Mouse (Mus musculus): ENCODE measurements around the gene Cth. TPM values are rescaled to one million over a fixed set of nuclear protein-coding genes. Genes with fewer than 3 reads are reported as not detected.

The Cth gene
- polyA plus RNA-seq, 1 experiment from 2014 or later, result 26.6 TPM

GRCm38 (mm10) chr3:157897645-157898044, 27.2 kb downstream of the Cth start:
- ATAC-seq (replicated peaks; ENCODE audit: low FRiP score, low TSS enrichment, low read depth), result no peak
- H3K27me3 ChIP-seq (replicated peaks; ENCODE audit: control insufficient read depth, insufficient read depth, low read length), result no peaks in the 10 kb centered on the region
- H3K27ac ChIP-seq (ENCODE audit: low read depth), result no peak overlapping the region
- no peak overlapping the region for H3K9ac ChIP-seq (ENCODE audit: low read length)
- no peaks in the 10 kb centered on the region for H3K9me3 ChIP-seq (ENCODE audit: control insufficient read depth, low read length)
- H3K4me2 ChIP-seq (ENCODE audit: low read length), result no peak overlapping the region
- no peak overlapping the region for H3K4me3 ChIP-seq (ENCODE audit: low read depth, low read length)
- 91% methylated on average over 3 of the region's 3 CpGs for WGBS
- H3K4me1 ChIP-seq (replicated peaks; ENCODE audit: control insufficient read depth, insufficient read depth, low read length), result no peaks in the 10 kb centered on the region
- DNase-seq (ENCODE audit: low spot score), result no peak
- no peaks in the 10 kb centered on the region for H3K36me3 ChIP-seq (ENCODE audit: control insufficient read depth, insufficient read depth, low read length)

GRCm38 (mm10) chr3:157891819-157892218, 33.1 kb downstream of the Cth start:
- ATAC-seq (replicated peaks; ENCODE audit: low FRiP score, low TSS enrichment, low read depth), result no peak
- H3K4me2 ChIP-seq (ENCODE audit: low read length), result no peak overlapping the region

DNA sequence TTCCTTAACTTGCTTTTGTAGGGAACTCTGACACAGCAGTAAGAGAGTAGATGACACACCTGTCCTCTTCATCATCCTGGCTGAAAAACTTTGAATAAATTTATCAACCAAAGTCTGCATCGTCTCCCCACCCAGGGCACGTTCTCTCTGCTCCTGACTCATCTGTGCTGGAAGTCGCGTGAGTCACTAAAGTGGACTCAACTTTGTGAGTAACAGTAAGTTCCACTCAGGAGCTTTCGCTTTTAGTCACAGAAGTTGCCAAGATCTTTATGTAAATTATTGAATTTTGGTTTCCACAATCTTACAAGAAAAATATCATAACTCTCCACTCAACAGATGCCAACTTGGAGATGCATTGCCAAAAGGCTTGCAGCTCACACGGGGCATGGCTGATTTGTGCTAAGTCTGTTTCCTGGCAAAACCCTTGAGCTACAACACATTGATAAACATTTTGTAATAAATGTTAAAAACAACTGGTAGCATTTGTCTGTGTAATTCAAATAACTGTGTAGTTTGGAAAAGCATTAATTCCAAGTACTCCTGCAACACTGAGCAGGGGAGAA, 40.7 kb downstream of the Cth start:
- H3K27me3 ChIP-seq (replicated peaks; ENCODE audit: control insufficient read depth, insufficient read depth, low read length), result no peaks in the 10 kb centered on the region
- H3K9me3 ChIP-seq (ENCODE audit: control insufficient read depth, low read length), result no peaks in the 10 kb centered on the region
- H3K27ac ChIP-seq (ENCODE audit: low read depth), result no peak overlapping the region
- no peak overlapping the region for H3K4me3 ChIP-seq (ENCODE audit: low read depth, low read length)
- 80% methylated on average over 6 of the region's 6 CpGs for WGBS
- H3K4me2 ChIP-seq (ENCODE audit: low read length), result no peak overlapping the region
- no peak for ATAC-seq (replicated peaks; ENCODE audit: low FRiP score, low TSS enrichment, low read depth)
- H3K4me1 ChIP-seq (replicated peaks; ENCODE audit: control insufficient read depth, insufficient read depth, low read length), result no peaks in the 10 kb centered on the region
- DNase-seq (ENCODE audit: low spot score), result no peak
- no peak overlapping the region for H3K9ac ChIP-seq (ENCODE audit: low read length)
- no peaks in the 10 kb centered on the region for H3K36me3 ChIP-seq (ENCODE audit: control insufficient read depth, insufficient read depth, low read length)

More at GRCm38 (mm10) chr3:157891819-157892218, 33.1 kb downstream of the Cth start:
- H3K4me1 ChIP-seq (replicated peaks; ENCODE audit: control insufficient read depth, insufficient read depth, low read length), result no peaks in the 10 kb centered on the region
- no peak overlapping the region for H3K27ac ChIP-seq (ENCODE audit: low read depth)
- H3K4me3 ChIP-seq (ENCODE audit: low read depth, low read length), result no peak overlapping the region
- H3K9me3 ChIP-seq (ENCODE audit: control insufficient read depth, low read length), result no peaks in the 10 kb centered on the region
- H3K9ac ChIP-seq (ENCODE audit: low read length), result no peak overlapping the region
- DNase-seq (ENCODE audit: low spot score), result no peak
- no peaks in the 10 kb centered on the region for H3K36me3 ChIP-seq (ENCODE audit: control insufficient read depth, insufficient read depth, low read length)
- H3K27me3 ChIP-seq (replicated peaks; ENCODE audit: control insufficient read depth, insufficient read depth, low read length), result no peaks in the 10 kb centered on the region

- WGBS, result 74% methylated on average over 4 of the region's 4 CpGs
These were observed 41.8 kb downstream of the Cth start for GRCm38 (mm10) chr3:157883085-157883484.

DNA sequence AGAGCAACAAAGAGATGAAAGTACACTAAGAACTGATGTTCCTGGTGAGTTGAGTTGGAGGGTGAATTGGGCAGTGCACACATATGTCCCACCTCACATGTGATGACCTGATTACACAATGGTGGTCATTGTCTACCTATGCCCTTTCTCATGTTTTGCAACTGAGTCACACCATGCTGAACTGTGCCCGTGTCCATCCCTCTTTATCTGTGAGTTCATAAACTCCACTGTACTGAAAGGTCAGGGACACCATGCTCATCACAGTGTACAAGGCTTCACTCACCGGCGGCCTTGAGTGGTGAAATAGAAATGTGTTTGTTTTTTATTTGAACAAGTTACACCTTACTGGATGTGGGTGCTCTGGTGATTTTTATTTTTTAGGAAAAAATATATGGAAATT, 42.9 kb downstream of the Cth start:
- Histone ChIP-seq H3K27me3 (replicated peaks; ENCODE audit: control insufficient read depth, insufficient read depth, low read length) (no peaks in the 10 kb centered on the region), H3K4me1 (replicated peaks; ENCODE audit: control insufficient read depth, insufficient read depth, low read length) (no peaks in the 10 kb centered on the region), H3K9me3 (ENCODE audit: control insufficient read depth, low read length) (no peaks in the 10 kb centered on the region), H3K4me3 (ENCODE audit: low read depth, low read length) (no peak overlapping the region), H3K27ac (ENCODE audit: low read depth) (no peak overlapping the region), H3K4me2 (ENCODE audit: low read length) (no peak overlapping the region), H3K9ac (ENCODE audit: low read length) (no peak overlapping the region), H3K36me3 (ENCODE audit: control insufficient read depth, insufficient read depth, low read length) (no peaks in the 10 kb centered on the region)
- no peak for ATAC-seq (replicated peaks; ENCODE audit: low FRiP score, low TSS enrichment, low read depth)
- no peak for DNase-seq (ENCODE audit: low spot score)
- WGBS, result 89% methylated on average over 3 of the region's 3 CpGs

More at GRCm38 (mm10) chr3:157883085-157883484, 41.8 kb downstream of the Cth start:
- Histone ChIP-seq H3K27me3 (replicated peaks; ENCODE audit: control insufficient read depth, insufficient read depth, low read length) (no peaks in the 10 kb centered on the region), H3K4me2 (ENCODE audit: low read length) (no peak overlapping the region), H3K36me3 (ENCODE audit: control insufficient read depth, insufficient read depth, low read length) (no peaks in the 10 kb centered on the region), H3K4me3 (ENCODE audit: low read depth, low read length) (no peak overlapping the region), H3K4me1 (replicated peaks; ENCODE audit: control insufficient read depth, insufficient read depth, low read length) (no peaks in the 10 kb centered on the region), H3K9me3 (ENCODE audit: control insufficient read depth, low read length) (no peaks in the 10 kb centered on the region), H3K9ac (ENCODE audit: low read length) (no peak overlapping the region), H3K27ac (ENCODE audit: low read depth) (no peak overlapping the region)
- ATAC-seq (replicated peaks; ENCODE audit: low FRiP score, low TSS enrichment, low read depth) (no peak), DNase-seq (ENCODE audit: low spot score) (no peak)

- no peak overlapping the region for H3K4me3 ChIP-seq (ENCODE audit: low read depth, low read length)
- no peak overlapping the region for H3K9ac ChIP-seq (ENCODE audit: low read length)
- ATAC-seq (replicated peaks; ENCODE audit: low FRiP score, low TSS enrichment, low read depth) (no peak), DNase-seq (ENCODE audit: low spot score) (no peak)
- no peak overlapping the region for H3K4me2 ChIP-seq (ENCODE audit: low read length)
- H3K27ac ChIP-seq (ENCODE audit: low read depth), result no peak overlapping the region
- H3K36me3 ChIP-seq (ENCODE audit: control insufficient read depth, insufficient read depth, low read length), result no peaks in the 10 kb centered on the region
- 89% methylated on average over 3 of the region's 3 CpGs for WGBS
- no peaks in the 10 kb centered on the region for H3K9me3 ChIP-seq (ENCODE audit: control insufficient read depth, low read length)
- H3K27me3 ChIP-seq (replicated peaks; ENCODE audit: control insufficient read depth, insufficient read depth, low read length), result no peaks in the 10 kb centered on the region
- no peaks in the 10 kb centered on the region for H3K4me1 ChIP-seq (replicated peaks; ENCODE audit: control insufficient read depth, insufficient read depth, low read length)
These were observed 43.9 kb downstream of the Cth start for GRCm38 (mm10) chr3:157880983-157881382.

DNA sequence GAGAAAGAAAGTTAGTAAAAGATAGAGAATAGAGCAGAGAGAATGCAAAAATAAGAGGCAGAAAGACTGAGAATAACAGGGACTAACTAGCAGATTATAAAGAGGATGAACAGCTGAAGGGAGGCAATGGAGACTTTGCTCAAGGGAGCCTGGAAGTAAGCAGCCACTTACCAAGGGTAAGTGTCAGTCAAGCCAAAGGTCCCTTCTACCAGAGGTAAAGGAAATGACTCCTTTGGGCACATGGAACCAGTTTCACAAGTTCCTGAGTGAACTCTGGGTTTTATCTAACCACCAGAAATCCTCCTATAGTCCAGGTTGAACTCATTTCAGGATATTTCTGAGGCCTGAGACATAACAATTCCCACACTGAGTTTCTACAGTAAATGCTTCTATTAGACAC, 47.0 kb downstream of the Cth start:
- H3K4me1 ChIP-seq (replicated peaks; ENCODE audit: control insufficient read depth, insufficient read depth, low read length), result no peaks in the 10 kb centered on the region
- no peak overlapping the region for H3K4me3 ChIP-seq (ENCODE audit: low read depth, low read length)
- H3K27ac ChIP-seq (ENCODE audit: low read depth), result no peak overlapping the region
- H3K36me3 ChIP-seq (ENCODE audit: control insufficient read depth, insufficient read depth, low read length), result no peaks in the 10 kb centered on the region
- H3K9me3 ChIP-seq (ENCODE audit: control insufficient read depth, low read length), result no peaks in the 10 kb centered on the region
- no peak overlapping the region for H3K4me2 ChIP-seq (ENCODE audit: low read length)
- H3K27me3 ChIP-seq (replicated peaks; ENCODE audit: control insufficient read depth, insufficient read depth, low read length), result no peaks in the 10 kb centered on the region
- no peak for ATAC-seq (replicated peaks; ENCODE audit: low FRiP score, low TSS enrichment, low read depth)
- DNase-seq (ENCODE audit: low spot score), result no peak
- no peak overlapping the region for H3K9ac ChIP-seq (ENCODE audit: low read length)

GRCm38 (mm10) chr3:157876439-157877156, 48.3 kb downstream of the Cth start:
- Histone ChIP-seq H3K36me3 (ENCODE audit: control insufficient read depth, insufficient read depth, low read length) (no peaks in the 10 kb centered on the region), H3K27ac (ENCODE audit: low read depth) (no peak overlapping the region), H3K4me2 (ENCODE audit: low read length) (no peak overlapping the region), H3K4me3 (ENCODE audit: low read depth, low read length) (no peak overlapping the region), H3K27me3 (replicated peaks; ENCODE audit: control insufficient read depth, insufficient read depth, low read length) (no peaks in the 10 kb centered on the region), H3K4me1 (replicated peaks; ENCODE audit: control insufficient read depth, insufficient read depth, low read length) (no peaks in the 10 kb centered on the region; the same call in 1 of the 2 replicates), H3K9me3 (ENCODE audit: control insufficient read depth, low read length) (no peaks in the 10 kb centered on the region), H3K9ac (ENCODE audit: low read length) (no peak overlapping the region)
- 53% methylated on average over 11 of the region's 11 CpGs for WGBS
- no peak for DNase-seq (ENCODE audit: low spot score)
- ATAC-seq (replicated peaks; ENCODE audit: low FRiP score, low TSS enrichment, low read depth), result no peak

- H3K4me2 ChIP-seq (ENCODE audit: low read length), result no peak overlapping the region
- H3K9ac ChIP-seq (ENCODE audit: low read length), result no peak overlapping the region
- H3K9me3 ChIP-seq (ENCODE audit: control insufficient read depth, low read length), result no peaks in the 10 kb centered on the region
- no peaks in the 10 kb centered on the region for H3K27me3 ChIP-seq (replicated peaks; ENCODE audit: control insufficient read depth, insufficient read depth, low read length)
- 44% methylated on average over 4 of the region's 4 CpGs for WGBS
- no peak overlapping the region for H3K4me3 ChIP-seq (ENCODE audit: low read depth, low read length)
- ATAC-seq (replicated peaks; ENCODE audit: low FRiP score, low TSS enrichment, low read depth) (no peak), DNase-seq (ENCODE audit: low spot score) (no peak)
- no peaks in the 10 kb centered on the region; the same call in 1 of the 2 replicates for H3K4me1 ChIP-seq (replicated peaks; ENCODE audit: control insufficient read depth, insufficient read depth, low read length)
- no peaks in the 10 kb centered on the region for H3K36me3 ChIP-seq (ENCODE audit: control insufficient read depth, insufficient read depth, low read length)
- no peak overlapping the region for H3K27ac ChIP-seq (ENCODE audit: low read depth)
These were observed 52.0 kb downstream of the Cth start for GRCm38 (mm10) chr3:157872897-157873296.

Data from intestine, embryonic 14.5 days (tissue).